Mouse (Mus musculus) brown adipose tissue, adult 24 weeks (tissue): ENCODE results near the gene Fnd3c2. TPM values are rescaled to one million over a fixed set of nuclear protein-coding genes. Genes with fewer than 3 reads are reported as not detected.
"Not testable (repeated sequence)": the region's sequence is repeated elsewhere in the genome, so short reads cannot be mapped to it uniquely, and the experiment has no call there.

Source experiments
- H3K27ac ChIP-seq: fragments of 200-500 bp; replicated peaks from 2 replicates; pipeline ENCODE4 v1.5.1; 2012; ENCODE audit warnings: low read depth, mild to moderate bottlenecking, low read length
- H3K4me1 ChIP-seq: fragments of 200-500 bp; 2 replicates; pipeline ENCODE4 v1.6.1; 2012; ENCODE audit warnings: low read length, mixed read lengths; ENCODE audit not compliant: control insufficient read depth, insufficient read depth, insufficient read length
- H3K4me3 ChIP-seq: fragments of 200-500 bp; 2 replicates; pipeline ENCODE4 v1.5.1; 2012; ENCODE audit warnings: low read depth, mild to moderate bottlenecking, low read length, moderate library complexity; ENCODE audit not compliant: insufficient read depth
- polyA plus RNA-seq: library from polyadenylated mRNA; stranded (reverse); fragments of >200 nt; gene quantifications from 2 replicates; pipeline ENCODE4 v1.2.4, GENCODE M21; 2012; ENCODE audit not compliant: missing spikeins, insufficient read depth, insufficient read length

Gene Fnd3c2
- not detected in 2 replicates for polyA plus RNA-seq

- no peak within 1 kb of the TSS for H3K27ac ChIP-seq
- H3K4me1 ChIP-seq, result no peaks in the 10 kb centered on the region
- H3K4me3 ChIP-seq, result no peak within 1 kb of the TSS
These were observed at the start of gene Fnd3c2 for GRCm38 (mm10) chrX:106255276-106255675. Fnd3c2 (minus strand) TSS chrX:106255376.

GRCm38 (mm10) chrX:106284441-106284840, 29.3 kb upstream of the Fnd3c2 start:
- no peaks in the 10 kb centered on the region for H3K4me1 ChIP-seq
- no peak overlapping the region for H3K4me3 ChIP-seq
- H3K27ac ChIP-seq, result no peak overlapping the region

DNA sequence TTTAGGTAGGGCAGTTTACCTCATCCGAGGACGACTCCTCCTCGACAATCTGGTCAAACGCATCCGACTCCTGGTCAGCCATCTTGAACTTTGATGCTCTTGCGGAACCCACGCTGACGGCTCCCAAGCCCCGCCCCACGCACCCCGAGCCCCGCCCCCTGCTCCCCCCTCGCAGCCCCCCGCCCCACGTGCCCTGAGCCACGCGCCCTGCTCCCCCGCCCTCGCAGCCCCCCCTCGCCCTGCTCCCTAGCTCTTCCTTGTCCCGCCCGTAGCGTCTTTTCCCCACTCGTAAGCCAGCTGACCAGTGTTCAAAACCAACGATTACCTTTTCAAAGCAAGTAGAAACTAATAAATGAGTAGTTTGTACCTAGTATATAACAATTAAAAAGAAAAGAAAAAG, 34.1 kb downstream of the Fnd3c2 start, which contains the start of gene Taf9b:
Gene Taf9b, minus strand, starts transcription at position 101 of the 400 bp plus-strand sequence.
- H3K4me3 ChIP-seq, result peak within 1 kb of the TSS; percentile 92
- H3K27ac ChIP-seq, result no peak within 1 kb of the TSS
- H3K4me1 ChIP-seq, result no peaks in the 10 kb centered on the region

- Histone ChIP-seq H3K4me1 (no peaks in the 10 kb centered on the region), H3K4me3 (peak overlapping the region; percentile 92), H3K27ac (no peak overlapping the region)
These were observed 35.8 kb downstream of the Fnd3c2 start for GRCm38 (mm10) chrX:106219171-106220032.

GRCm38 (mm10) chrX:106209100-106209499, 46.1 kb downstream of the Fnd3c2 start:
- no peaks in the 10 kb centered on the region for H3K4me1 ChIP-seq
- H3K4me3 ChIP-seq, result no peak overlapping the region
- H3K27ac ChIP-seq, result no peak overlapping the region

- H3K4me3 ChIP-seq, result no peak overlapping the region
- H3K27ac ChIP-seq, result no peak overlapping the region
- H3K4me1 ChIP-seq, result no peaks in the 10 kb centered on the region
These were observed 56.3 kb downstream of the Fnd3c2 start for GRCm38 (mm10) chrX:106198904-106199303.

DNA sequence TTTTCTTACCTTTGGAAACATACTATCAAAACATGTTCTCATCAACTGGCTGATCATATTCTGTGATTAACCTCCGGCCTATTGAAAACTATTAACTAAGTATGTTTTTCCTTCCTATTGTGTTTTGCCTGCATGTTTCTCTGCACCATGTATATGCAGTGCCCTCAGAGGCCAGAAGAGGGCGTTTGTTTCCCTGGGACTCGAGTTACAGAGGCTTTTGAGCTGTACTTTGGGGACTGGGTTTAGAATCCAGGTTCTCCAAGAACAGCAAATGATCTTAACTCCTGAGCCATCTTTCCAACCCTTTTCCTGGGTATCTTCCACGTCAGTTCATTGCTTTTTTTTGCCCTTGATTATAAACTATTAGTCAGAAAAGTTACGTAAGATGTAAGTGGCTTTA, 57.9 kb downstream of the Fnd3c2 start:
- no peak overlapping the region for H3K27ac ChIP-seq

GRCm38 (mm10) chrX:106194361-106194760, 60.8 kb downstream of the Fnd3c2 start:
- H3K27ac ChIP-seq, H3K4me3 ChIP-seq, H3K4me1 ChIP-seq: not testable (repeated sequence)

More for the DNA sequence above, 57.9 kb downstream of the Fnd3c2 start:
- no peak overlapping the region for H3K4me3 ChIP-seq
- H3K4me1 ChIP-seq, result no peaks in the 10 kb centered on the region

DNA sequence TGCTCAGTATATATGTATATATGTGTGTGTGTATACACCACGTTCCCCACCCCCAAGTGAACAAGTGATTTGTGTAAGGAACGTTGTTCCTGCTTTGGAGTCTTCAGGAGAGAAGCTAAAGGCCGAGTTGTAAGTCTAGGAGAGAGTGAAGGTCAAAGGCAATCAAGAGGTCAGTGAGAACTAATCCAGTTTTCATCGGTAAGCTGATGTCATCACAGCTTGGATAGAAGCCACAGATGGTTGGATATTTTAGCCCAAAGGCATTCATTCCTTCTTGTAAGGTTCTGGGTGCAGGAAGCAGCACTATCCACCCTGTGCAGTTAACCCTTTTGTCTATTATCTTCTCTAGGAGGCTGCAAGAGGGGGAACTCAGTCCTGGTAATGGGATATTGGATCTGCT, 65.1 kb downstream of the Fnd3c2 start:
- peak overlapping the region; percentile 77 for H3K27ac ChIP-seq
- 0 out of 2 replicates have a peak overlapping the region, but pooled peaks have one; percentile 14 for H3K4me3 ChIP-seq
- peaks cover 6% of the 10 kb centered on the region for H3K4me1 ChIP-seq

DNA sequence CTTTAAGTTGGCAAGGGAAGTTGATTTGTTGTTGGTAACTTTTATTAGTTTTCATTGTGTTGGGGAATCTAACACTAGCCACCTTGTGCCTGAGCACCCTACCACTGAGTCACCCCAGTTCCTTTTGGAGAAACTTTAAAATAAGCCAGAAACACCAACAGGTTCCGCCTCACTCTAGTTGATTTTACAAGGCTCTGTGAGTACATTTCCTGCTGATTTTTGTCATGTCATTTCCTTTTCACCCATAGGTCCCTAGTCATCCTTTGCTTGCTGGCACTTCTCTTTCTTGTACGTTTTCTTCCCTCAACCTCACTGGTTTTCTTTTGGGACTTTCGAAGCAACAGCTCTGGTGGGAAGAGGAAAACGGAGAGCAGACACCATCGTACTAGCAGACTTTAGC, 65.8 kb downstream of the Fnd3c2 start:
- H3K27ac ChIP-seq, result peak overlapping the region; percentile 77
- H3K4me3 ChIP-seq, result peak overlapping the region; percentile 93
- H3K4me1 ChIP-seq, result peaks cover 6% of the 10 kb centered on the region

DNA sequence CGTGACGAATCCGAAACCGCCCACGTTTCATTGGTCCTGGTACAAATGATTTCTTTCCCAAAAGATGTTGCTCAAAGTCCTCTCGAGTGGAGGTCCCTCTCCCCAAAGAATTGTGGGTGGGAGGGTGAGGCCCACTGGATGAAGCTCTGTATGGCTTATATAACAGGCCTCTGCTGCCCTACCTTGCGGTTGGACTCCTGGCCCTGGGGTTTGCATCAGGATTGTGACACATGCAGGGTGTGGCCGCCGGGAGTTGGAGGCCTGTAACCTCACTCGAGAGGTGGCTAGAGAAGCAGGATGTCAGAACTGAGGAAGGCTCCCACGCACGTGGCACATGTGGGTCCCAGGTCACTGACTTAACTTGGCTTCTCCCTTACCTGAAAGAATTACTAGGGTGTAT, 67.4 kb downstream of the Fnd3c2 start:
- Histone ChIP-seq H3K4me1 (peaks cover 6% of the 10 kb centered on the region), H3K4me3 (peak overlapping the region; percentile 93), H3K27ac (peak overlapping the region; percentile 92)

GRCm38 (mm10) chrX:106186713-106187649, 68.2 kb downstream of the Fnd3c2 start, which contains the start of gene Pgk1:
Pgk1 (plus strand) TSS chrX:106187100.
- Histone ChIP-seq H3K27ac (peak within 1 kb of the TSS; percentile 92), H3K4me1 (peaks cover 6% of the 10 kb centered on the region), H3K4me3 (peak within 1 kb of the TSS; percentile 93)

DNA sequence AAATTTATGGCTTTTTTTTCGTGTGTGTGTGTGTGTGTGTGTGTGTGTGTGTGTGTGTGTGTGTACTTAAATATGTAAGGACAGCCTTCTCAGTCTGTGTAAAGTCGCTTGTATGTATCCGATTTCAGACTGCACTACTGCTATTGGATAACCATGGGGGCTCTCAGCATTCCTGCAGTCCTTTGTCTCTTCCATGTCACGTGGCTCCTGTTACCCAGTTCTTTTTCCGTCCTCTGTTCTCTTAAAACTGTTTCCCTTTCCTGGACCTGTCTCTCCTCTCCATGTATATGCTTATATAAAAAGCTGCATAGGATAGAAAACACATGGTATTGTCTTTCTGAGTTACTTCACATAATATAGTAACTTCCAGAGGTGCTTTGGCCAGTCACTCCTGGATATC, 69.5 kb downstream of the Fnd3c2 start:
- Histone ChIP-seq H3K4me1 (peaks cover 6% of the 10 kb centered on the region), H3K27ac (peak overlapping the region; percentile 77), H3K4me3 (no peak overlapping the region)
